In the genomic region with DNA sequence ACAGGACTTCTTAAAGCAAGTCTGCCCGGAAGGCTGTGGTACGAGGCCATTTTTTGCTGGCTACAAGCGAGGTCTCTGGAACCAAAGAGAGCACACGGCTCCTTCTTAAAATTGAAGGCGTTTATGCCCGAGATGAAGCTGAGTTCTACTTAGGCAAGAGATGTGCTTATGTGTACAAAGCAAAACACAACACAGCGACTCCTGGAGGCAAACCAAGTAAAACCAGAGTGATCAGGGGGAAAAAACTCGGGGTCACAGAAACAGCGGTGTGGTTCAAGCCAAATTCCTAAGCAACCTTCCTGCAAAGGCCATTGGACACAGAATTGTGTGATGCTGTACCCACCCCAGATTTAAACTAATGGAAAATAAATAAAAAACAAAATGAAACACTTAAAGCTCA, we compare ENCODE assay signal across 26 mouse cellular contexts. TPM values are rescaled to one million over a fixed set of nuclear protein-coding genes. Genes with fewer than 3 reads are reported as not detected.
DNase-seq lines count a peak whose midpoint lies in the region; ATAC-seq and TF ChIP-seq lines count a peak whose summit lies in the region.
"Had no signal": no experiment of that assay in that cellular context is flagged by ENCODE, and none has a peak within 500 bp of the region (broad histone marks: within the 10 kb centered on the region; RNA-seq: fewer than 3 reads in every experiment).

No protein-coding gene starts in this region.

- intact Hi-C loops in heart, adult 2 months (cut with DNase I) = no loop called here
- intact Hi-C loops in left cerebral cortex, postnatal 10 days (cut with DNase I) = no loop called here

- H3K4me2 ChIP-seq in midbrain, embryonic 14.5 days (ENCODE audit: low read length) = no peak overlapping the region
- no peak overlapping the region for H3K4me2 ChIP-seq in midbrain, embryonic 16.5 days (ENCODE audit: low read length)
- H3K4me2 ChIP-seq: limb, embryonic 13.5 days; midbrain, embryonic 13.5 days; neural tube, embryonic 15.5 days had no signal

- 60% methylated on average over 9 of the region's 9 CpGs for WGBS in heart, adult 2 months
- WGBS in midbrain, embryonic 14.5 days = 56% methylated on average over 9 of the region's 9 CpGs
- 55% methylated on average over 9 of the region's 9 CpGs for whole genome bisulfite sequencing in midbrain, embryonic 16.5 days

- H3K36me3 ChIP-seq in heart, adult 2 months (ENCODE audit: control insufficient read depth, insufficient read depth, low read length) = no peaks in the 10 kb centered on the region
- no peaks in the 10 kb centered on the region for H3K36me3 ChIP-seq in midbrain, embryonic 14.5 days (ENCODE audit: control insufficient read depth, insufficient read depth, low read length)
- no peaks in the 10 kb centered on the region for H3K36me3 ChIP-seq in midbrain, embryonic 16.5 days (ENCODE audit: control insufficient read depth, insufficient read depth, low read length)
- H3K36me3 ChIP-seq: heart, embryonic 10.5 days; limb, embryonic 13.5 days; midbrain, embryonic 13.5 days; neural tube, embryonic 15.5 days had no signal

- peaks cover 2% of the 10 kb centered on the region; the same call in 1 of the 2 replicates for H3K27me3 ChIP-seq in heart, adult 2 months (ENCODE audit: control insufficient read depth, insufficient read depth, low read length)
- H3K27me3 ChIP-seq in midbrain, embryonic 14.5 days (ENCODE audit: control insufficient read depth, insufficient read depth, low read length) = peaks cover 37% of the 10 kb centered on the region
- H3K27me3 ChIP-seq in midbrain, embryonic 16.5 days (ENCODE audit: control insufficient read depth, insufficient read depth, low read depth, low read length) = peaks cover 23% of the 10 kb centered on the region

- TF ChIP-seq EP300 in heart, adult 2 months (IDR thresholded peaks at IDR 0.05; ENCODE audit: insufficient read depth, low read depth, low read length) = no peak

- 0 out of 2 replicates have a peak, but pooled peaks have one; percentile 3 for TF ChIP-seq CTCF in heart, adult 2 months (IDR thresholded peaks at IDR 0.05)

- H3K79me2 ChIP-seq in heart, adult 2 months (replicated peaks; ENCODE audit: control insufficient read depth, insufficient read depth, low read length) = no peaks in the 10 kb centered on the region

- no peak for ATAC-seq in midbrain, embryonic 14.5 days (ENCODE audit: low FRiP score, low TSS enrichment)
- no peak for ATAC-seq in midbrain, embryonic 16.5 days
- ATAC-seq: midbrain, embryonic 13.5 days had no signal

- no peaks in the 10 kb centered on the region for H3K9me3 ChIP-seq in midbrain, embryonic 14.5 days (ENCODE audit: control insufficient read depth, low read length)
- H3K9me3 ChIP-seq in midbrain, embryonic 16.5 days (replicated peaks; ENCODE audit: control insufficient read depth, low read length, poor library complexity, severe bottlenecking) = no peaks in the 10 kb centered on the region
- H3K9me3 ChIP-seq: forebrain, embryonic 10.5 days; heart, embryonic 10.5 days; limb, embryonic 13.5 days; midbrain, embryonic 13.5 days; neural tube, embryonic 15.5 days had no signal

- H3K4me3 ChIP-seq in heart, adult 2 months = no peak overlapping the region
- H3K4me3 ChIP-seq in midbrain, embryonic 14.5 days (replicated peaks; ENCODE audit: low read depth, low read length) = no peak overlapping the region
- H3K4me3 ChIP-seq in midbrain, embryonic 16.5 days (ENCODE audit: low read depth, low read length) = no peak overlapping the region
- H3K4me3 ChIP-seq: forebrain, embryonic 10.5 days; heart, embryonic 10.5 days; limb, embryonic 13.5 days; midbrain, embryonic 13.5 days; neural tube, embryonic 15.5 days had no signal

- H3K9ac ChIP-seq in heart, adult 2 months (ENCODE audit: low read depth, low read length) = no peak overlapping the region
- no peak overlapping the region for H3K9ac ChIP-seq in midbrain, embryonic 14.5 days (replicated peaks; ENCODE audit: low read length)
- no peak overlapping the region for H3K9ac ChIP-seq in midbrain, embryonic 16.5 days (ENCODE audit: low read depth, low read length)
- H3K9ac ChIP-seq: limb, embryonic 13.5 days; liver, embryonic 14.5 days; midbrain, embryonic 13.5 days; neural tube, embryonic 15.5 days had no signal

- H3K4me1 ChIP-seq in heart, adult 2 months (ENCODE audit: control insufficient read depth, insufficient read depth, low read length) = no peaks in the 10 kb centered on the region
- H3K4me1 ChIP-seq in midbrain, embryonic 14.5 days (ENCODE audit: control insufficient read depth, insufficient read depth, low read length) = no peaks in the 10 kb centered on the region
- H3K4me1 ChIP-seq in midbrain, embryonic 16.5 days (ENCODE audit: control insufficient read depth, insufficient read depth, low read length) = no peaks in the 10 kb centered on the region
- H3K4me1 ChIP-seq: heart, embryonic 10.5 days; limb, embryonic 13.5 days; midbrain, embryonic 13.5 days; neural tube, embryonic 15.5 days had no signal

- TF ChIP-seq POLR2A in heart, adult 2 months (IDR thresholded peaks at IDR 0.05; ENCODE audit: insufficient read depth, low read depth, low read length) = no peak

- H3K27ac ChIP-seq in heart, adult 2 months = no peak overlapping the region
- H3K27ac ChIP-seq in midbrain, embryonic 14.5 days (replicated peaks; ENCODE audit: low read depth, low read length) = no peak overlapping the region
- H3K27ac ChIP-seq in midbrain, embryonic 16.5 days (ENCODE audit: low read length) = no peak overlapping the region
- H3K27ac ChIP-seq: forebrain, embryonic 10.5 days; heart, embryonic 10.5 days; limb, embryonic 13.5 days; liver, embryonic 14.5 days; midbrain, embryonic 13.5 days; neural tube, embryonic 15.5 days had no signal

- no peak for DNase-seq in heart, adult 2 months
- no peak for DNase-seq in heart, adult 9 months (ENCODE audit: low spot score in 2 of 2)
- peak; percentile 32 for DNase-seq in midbrain, embryonic 14.5 days
- peak; percentile 51 for DNase-seq in R1 (ENCODE audit: low read depth, low spot score)
- DNase-seq in left cerebral cortex, postnatal 10 days (ENCODE audit: extremely low spot score in 1 of 2, low spot score in 2 of 2) = no peak
- DNase-seq in MN1 (ENCODE audit: low spot score) = no peak
- DNase-seq: cerebellum, postnatal 14 days; embryo, embryonic 11 days; gastrocnemius, postnatal 36 days; kidney, adult 8-10 months; kidney, postnatal 36 days; right cerebral cortex, postnatal 25 days; thymus, adult 18-20 months had no signal

RNA-seq across cellular contexts. Expression of gene Six3, which starts 13.9 kb away (rescaled TPM):
- not detected for total RNA-seq in heart, adult 2 months (2021)
- polyA plus RNA-seq in heart, adult 2 months (2012; rRNA removed) = 0.06 TPM in 1 of 2 replicates, not detected in the other
- 19.9 and 20.2 TPM in 2 replicates for polyA plus RNA-seq in midbrain, embryonic 14.5 days (2014; fragmentation: Nextera tagmentation; extraction: Ambion mirVana)
- 19.1 and 24.2 TPM in 2 replicates for polyA plus RNA-seq in midbrain, embryonic 16.5 days (2015; fragmentation: Nextera tagmentation; extraction: Ambion mirVana)
- 1 to 10 TPM; 1.5 to 5.1 TPM for total RNA-seq in left cerebral cortex, postnatal 10 days (2021)
- total RNA-seq: adrenal gland, adult 18-20 months; gastrocnemius, postnatal 36 days; megakaryocyte progenitor cell, adult 5-6 weeks had no signal
- polyA plus RNA-seq: C2C12; heart, postnatal 0 days; limb, embryonic 13.5 days; lung, embryonic 16.5 days; neural tube, embryonic 15.5 days; stomach, embryonic 14.5 days had no signal

Comparison
In these comparisons a context has a peak if more than half of its experiments do, and no peak if none do; other contexts are left out.
1. DNase-seq: peak in midbrain, embryonic 14.5 days (single experiment) and R1 (single experiment); none in heart, adult 2 months (0 of 2), heart, adult 9 months (0 of 2), left cerebral cortex, postnatal 10 days (0 of 2) and MN1 (single experiment).
2. RNA of gene Six3, which starts 13.9 kb away (polyA plus RNA-seq): 19.9 to 20.2 TPM in midbrain, embryonic 14.5 days and 19.1 to 24.2 TPM in midbrain, embryonic 16.5 days; 0.06 TPM in heart, adult 2 months; every median in the first group is over 10 times any median in the second.